Mouse (Mus musculus) mature B cell (primary cell): ENCODE measurements around the gene Cntn2.

Experiments used
- in situ Hi-C: fragments of 300-500 bp; cut with MboI; formaldehyde crosslinking; loops from 2 replicates; pipeline ENCODE4 v1.14.3; 2019

Cntn2 gene

GRCm38 (mm10) chr1:132557901-132558631 is 15.0 kb upstream of the Cntn2 start:
- in situ Hi-C loops, result no loop called here

GRCm38 (mm10) chr1:132543789-132544188 is 733 bp upstream of the Cntn2 start:
- in situ Hi-C loops, result no loop called here

GRCm38 (mm10) chr1:132541824-132542599 is 1.0 kb downstream of the Cntn2 start:
- in situ Hi-C loops, result no loop called here

GRCm38 (mm10) chr1:132541171-132541823 is 1.8 kb downstream of the Cntn2 start:
- in situ Hi-C loops, result no loop called here

- in situ Hi-C loops, result no loop called here
These were observed 2.4 kb downstream of the Cntn2 start for GRCm38 (mm10) chr1:132540701-132541100.

- in situ Hi-C loops, result no loop called here
These were observed 5.3 kb downstream of the Cntn2 start for GRCm38 (mm10) chr1:132537736-132538135.

- in situ Hi-C loops, result no loop called here
These were observed 6.6 kb downstream of the Cntn2 start for GRCm38 (mm10) chr1:132536416-132536815.

- in situ Hi-C loops, result no loop called here
These were observed 7.5 kb downstream of the Cntn2 start for GRCm38 (mm10) chr1:132535541-132535940.

- in situ Hi-C loops, result no loop called here
These were observed 9.2 kb downstream of the Cntn2 start for GRCm38 (mm10) chr1:132533840-132534239.

- in situ Hi-C loops, result no loop called here
These were observed 10.5 kb downstream of the Cntn2 start for GRCm38 (mm10) chr1:132532521-132532920.

- in situ Hi-C loops, result no loop called here
These were observed 12.3 kb downstream of the Cntn2 start for GRCm38 (mm10) chr1:132530631-132531191.

- in situ Hi-C loops, result loop anchor here (5.0 kb wide), 1 partner anchor 64 kb away; no protein-coding TSS in a partner anchor
These were observed 14.3 kb downstream of the Cntn2 start for GRCm38 (mm10) chr1:132528647-132529334.

- in situ Hi-C loops, result loop anchor here (5.0 kb wide), 1 partner anchor 64 kb away; no protein-coding TSS in a partner anchor
These were observed 15.0 kb downstream of the Cntn2 start for GRCm38 (mm10) chr1:132528071-132528470.

- in situ Hi-C loops, result loop anchor here (5.0 kb wide), 1 partner anchor 66 kb away; no protein-coding TSS in a partner anchor
These were observed 17.2 kb downstream of the Cntn2 start for GRCm38 (mm10) chr1:132525832-132526231.

GRCm38 (mm10) chr1:132523920-132524319 is 19.1 kb downstream of the Cntn2 start:
- in situ Hi-C loops, result no loop called here

- in situ Hi-C loops, result no loop called here
These were observed 20.0 kb downstream of the Cntn2 start for GRCm38 (mm10) chr1:132523048-132523447.

GRCm38 (mm10) chr1:132520764-132521163 is 22.3 kb downstream of the Cntn2 start:
- in situ Hi-C loops, result no loop called here

GRCm38 (mm10) chr1:132519734-132520133 is 23.3 kb downstream of the Cntn2 start:
- in situ Hi-C loops, result no loop called here

GRCm38 (mm10) chr1:132518621-132519020 is 24.4 kb downstream of the Cntn2 start:
- in situ Hi-C loops, result no loop called here

GRCm38 (mm10) chr1:132516776-132517175 is 26.3 kb downstream of the Cntn2 start:
- in situ Hi-C loops, result no loop called here

GRCm38 (mm10) chr1:132515339-132515738 is 27.7 kb downstream of the Cntn2 start:
- in situ Hi-C loops, result no loop called here
